Mouse (Mus musculus) megakaryocyte, adult 5-6 weeks (primary cell): ENCODE measurements around the gene Usp49. TPM values are rescaled to one million over a fixed set of nuclear protein-coding genes. Genes with fewer than 3 reads are reported as not detected.

Experiments
- ATAC-seq: 2 replicates; pipeline ENCODE4 v1.8.0; 2016; ENCODE audit warnings: mild to moderate bottlenecking, inconsistent platforms; ENCODE audit not compliant: poor library complexity, severe bottlenecking
- total RNA-seq, 2 experiments: library from RNA; stranded (forward) in 1 of 2; stranded (reverse) in 1 of 2; fragments of 153-499, 151-499 nt in 1 of 2; fragments of 221-1000, 200-1000 nt in 1 of 2; gene quantifications; 2 replicates each; pipeline versions ENCODE4 v1.2.3 to v1.2.4; 2015 to 2017

The Usp49 gene
- total RNA-seq, 2 experiments from 2014 or later: 3.9 to 5.3 TPM

DNA sequence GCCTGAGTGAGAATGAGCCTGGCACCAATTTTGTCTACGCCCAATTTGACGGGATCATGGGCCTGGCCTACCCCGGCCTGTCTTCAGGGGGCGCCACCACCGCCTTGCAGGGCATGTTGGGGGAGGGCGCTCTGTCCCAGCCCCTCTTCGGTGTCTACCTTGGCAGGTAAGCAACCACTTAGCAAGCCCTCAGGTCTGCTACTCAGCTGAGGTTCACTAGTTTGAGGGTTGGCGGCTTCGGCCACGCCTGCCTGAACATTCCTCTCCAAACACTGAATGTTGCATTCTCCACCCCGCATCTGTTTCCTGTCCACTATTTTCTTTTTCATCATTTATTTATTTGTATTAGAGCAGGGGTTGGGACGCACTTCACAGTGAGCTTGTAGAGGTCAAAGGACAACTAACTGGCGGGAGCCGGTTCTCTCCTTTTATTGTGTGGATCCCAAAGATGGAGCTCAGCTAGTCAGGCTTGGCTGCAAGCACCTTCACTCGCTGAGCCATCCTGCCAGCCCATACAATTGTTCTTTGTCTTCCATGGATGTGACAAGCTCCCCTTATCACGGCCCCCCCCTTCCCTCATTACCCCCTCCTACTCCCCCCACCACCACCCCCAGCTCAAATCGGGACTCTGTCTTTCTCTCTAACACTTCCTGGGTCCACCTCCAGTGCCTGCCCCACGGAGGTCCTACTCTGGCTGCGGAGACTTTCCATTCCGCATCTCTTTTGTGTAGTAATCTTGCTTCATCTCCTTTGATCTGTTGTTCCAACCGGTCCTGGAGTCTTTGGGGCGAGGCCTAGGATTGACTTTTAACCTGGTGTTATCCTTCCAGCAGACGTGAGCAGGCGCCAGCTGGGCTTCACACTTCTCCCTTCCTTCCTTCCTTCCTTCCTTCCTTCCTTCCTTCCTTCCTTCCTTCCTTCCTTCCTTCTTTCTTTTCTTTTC, 100.4 kb downstream of the Usp49 start:
- ATAC-seq: no peak

- no peak for ATAC-seq
Measured at GRCm38 (mm10) chr17:47735553-47736100, 105.1 kb downstream of the Usp49 start.

Other genes starting within 250 kb of the Usp49 start
- 1.0 and 1.5 TPM in 2 replicates for gene Guca1b, start 245.3 kb upstream of the Usp49 start, total RNA-seq (2015)
- 0.15 and 0.61 TPM in 2 replicates for gene Guca1b, start 245.3 kb upstream of the Usp49 start, total RNA-seq (2017)
- gene Guca1a, start 230.1 kb upstream of the Usp49 start, total RNA-seq (2015): 6.3 and 7.0 TPM in 2 replicates
- 1.3 and 1.4 TPM in 2 replicates for gene Guca1a, start 230.1 kb upstream of the Usp49 start, total RNA-seq (2017)
- gene AI661453, start 194.1 kb upstream of the Usp49 start, total RNA-seq (2015): 0.25 and 0.38 TPM in 2 replicates
- gene AI661453, start 194.1 kb upstream of the Usp49 start, total RNA-seq (2017): 0.16 TPM in 1 of 2 replicates, not detected in the other
- not detected in 2 replicates for gene 1700001C19Rik, start 193.3 kb upstream of the Usp49 start, total RNA-seq (2015)
- not detected in 2 replicates for gene 1700001C19Rik, start 193.3 kb upstream of the Usp49 start, total RNA-seq (2017)
- gene Taf8, start 128.4 kb upstream of the Usp49 start, total RNA-seq (2015): 16.3 and 19.3 TPM in 2 replicates
- gene Taf8, start 128.4 kb upstream of the Usp49 start, total RNA-seq (2017): 44.0 and 57.5 TPM in 2 replicates
- gene Ccnd3, start 125.6 kb upstream of the Usp49 start, total RNA-seq (2015): 315 and 324 TPM in 2 replicates
- gene Ccnd3, start 125.6 kb upstream of the Usp49 start, total RNA-seq (2017): 155 and 184 TPM in 2 replicates
- gene Bysl, start 19.2 kb upstream of the Usp49 start, total RNA-seq (2015): 4.8 and 5.6 TPM in 2 replicates
- gene Bysl, start 19.2 kb upstream of the Usp49 start, total RNA-seq (2017): 6.4 and 7.3 TPM in 2 replicates
- 17.2 and 18.2 TPM in 2 replicates for gene Med20, start 19.1 kb upstream of the Usp49 start, total RNA-seq (2015)
- 32.2 and 33.8 TPM in 2 replicates for gene Med20, start 19.1 kb upstream of the Usp49 start, total RNA-seq (2017)
- gene Gm20517, start 19.1 kb upstream of the Usp49 start, total RNA-seq (2015): 0.49 and 2.4 TPM in 2 replicates
- 1.7 and 2.3 TPM in 2 replicates for gene Gm20517, start 19.1 kb upstream of the Usp49 start, total RNA-seq (2017)
- gene Tomm6, start 57.7 kb downstream of the Usp49 start, total RNA-seq (2015): 142 and 150 TPM in 2 replicates
- gene Tomm6, start 57.7 kb downstream of the Usp49 start, total RNA-seq (2017): 38.6 and 44.1 TPM in 2 replicates
- gene Frs3, start 58.3 kb downstream of the Usp49 start, total RNA-seq (2015): 0.71 TPM in 1 of 2 replicates, not detected in the other
- gene Frs3, start 58.3 kb downstream of the Usp49 start, total RNA-seq (2017): 0.12 and 0.15 TPM in 2 replicates
- not detected in 2 replicates for gene Gm21981, start 63.8 kb downstream of the Usp49 start, total RNA-seq (2015)
- gene Gm21981, start 63.8 kb downstream of the Usp49 start, total RNA-seq (2017): not detected in 2 replicates
- 0.16 TPM in 1 of 2 replicates, not detected in the other for gene Prickle4, start 64.0 kb downstream of the Usp49 start, total RNA-seq (2015)
- gene Prickle4, start 64.0 kb downstream of the Usp49 start, total RNA-seq (2017): 1.1 TPM in 1 of 2 replicates, not detected in the other
- gene Pgc, start 96.2 kb downstream of the Usp49 start, total RNA-seq (2015): not detected in 2 replicates
- gene Pgc, start 96.2 kb downstream of the Usp49 start, total RNA-seq (2017): not detected in 2 replicates
- 31.0 and 31.7 TPM in 2 replicates for gene Tfeb, start 106.3 kb downstream of the Usp49 start, total RNA-seq (2015)
- gene Tfeb, start 106.3 kb downstream of the Usp49 start, total RNA-seq (2017): 38.5 and 39.9 TPM in 2 replicates
- gene Mdfi, start 204.0 kb downstream of the Usp49 start, total RNA-seq (2015): not detected in 2 replicates
- not detected in 2 replicates for gene Mdfi, start 204.0 kb downstream of the Usp49 start, total RNA-seq (2017)